Mouse (Mus musculus) E14TG2a.4 (cell line): ENCODE measurements around the gene Triobp.

Experiments used
- CTCF ChIP-seq: conservative IDR thresholded peaks from 2 replicates; pipeline ENCODE4 v1.5.1; 2014; ENCODE audit warnings: low read length
- NANOG ChIP-seq: IDR thresholded peaks from 2 replicates; pipeline ENCODE4 v1.6.1; 2014; ENCODE audit warnings: borderline replicate concordance, low read length, mixed read lengths

DNA sequence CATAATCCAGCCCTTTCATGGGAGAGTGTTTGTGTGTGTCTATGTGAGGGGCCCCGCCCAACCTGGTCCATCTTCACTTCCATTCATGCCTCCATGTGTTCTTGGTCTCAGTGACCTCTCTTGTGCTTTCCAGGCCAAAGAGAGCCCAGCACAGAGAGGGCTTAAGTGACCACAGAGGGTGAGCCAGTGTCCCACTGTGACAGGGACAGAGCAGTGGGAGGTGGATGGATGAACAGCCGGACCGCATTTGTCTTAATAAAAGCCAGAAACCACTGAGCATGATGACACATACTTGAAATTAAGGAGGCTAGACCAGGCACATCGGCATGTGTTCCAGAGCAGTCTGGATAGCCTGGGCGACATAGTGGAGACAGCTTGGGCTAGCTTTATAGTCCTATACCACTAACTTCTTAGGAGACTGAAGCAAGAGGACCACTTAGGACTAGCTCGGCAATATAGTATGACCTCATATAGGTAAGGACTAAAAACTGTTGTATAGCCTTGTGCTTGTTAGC lies 17.3 kb upstream of the Triobp start:
- TF ChIP-seq CTCF = no peak
- TF ChIP-seq NANOG = no peak
